In genomic region chr3:92894063-92894462, GRCm38 (mm10) we compare ENCODE assay signal across 23 mouse cellular contexts. TPM values are rescaled to one million over a fixed set of nuclear protein-coding genes. Genes with fewer than 3 reads are reported as not detected.
A peak's percentile ranks its signal among the peaks of the same experiment; 100 is the strongest.
DNase-seq lines count a peak whose midpoint lies in the region; ATAC-seq and TF ChIP-seq lines count a peak whose summit lies in the region.
"Had no signal": no experiment of that assay in that cellular context is flagged by ENCODE, and none has a peak within 500 bp of the region (broad histone marks: within the 10 kb centered on the region; RNA-seq: fewer than 3 reads in every experiment).

No protein-coding gene starts in this region.

- no peaks in the 10 kb centered on the region for H3K36me3 ChIP-seq in forebrain, embryonic 14.5 days (ENCODE audit: control insufficient read depth, insufficient read depth, low read length)
- H3K36me3 ChIP-seq in forebrain, embryonic 16.5 days (ENCODE audit: control insufficient read depth, insufficient read depth), result no peaks in the 10 kb centered on the region
- no peaks in the 10 kb centered on the region for H3K36me3 ChIP-seq in lung, embryonic 14.5 days (ENCODE audit: insufficient read depth)
- H3K36me3 ChIP-seq: G1E; hindbrain, embryonic 10.5 days; intestine, embryonic 15.5 days; midbrain, embryonic 15.5 days had no signal

- no peak overlapping the region for H3K4me2 ChIP-seq in forebrain, embryonic 14.5 days (ENCODE audit: low read length)
- no peak overlapping the region for H3K4me2 ChIP-seq in forebrain, embryonic 16.5 days (ENCODE audit: low read length)
- no peak overlapping the region for H3K4me2 ChIP-seq in lung, embryonic 14.5 days
- H3K4me2 ChIP-seq: heart, embryonic 11.5 days; intestine, embryonic 15.5 days; midbrain, embryonic 15.5 days had no signal

- H3K9ac ChIP-seq in forebrain, embryonic 14.5 days (ENCODE audit: low read length), result no peak overlapping the region
- no peak overlapping the region for H3K9ac ChIP-seq in forebrain, embryonic 16.5 days (replicated peaks; ENCODE audit: low read depth, low read length)
- H3K9ac ChIP-seq in lung, embryonic 14.5 days, result no peak overlapping the region
- H3K9ac ChIP-seq: intestine, embryonic 15.5 days; midbrain, embryonic 15.5 days had no signal

- no peak overlapping the region for H3K4me3 ChIP-seq in forebrain, embryonic 14.5 days (ENCODE audit: low read depth, low read length)
- no peak overlapping the region for H3K4me3 ChIP-seq in forebrain, embryonic 16.5 days (replicated peaks; ENCODE audit: low read length)
- no peak overlapping the region for H3K4me3 ChIP-seq in lung, embryonic 14.5 days (ENCODE audit: low read depth, low read length)
- H3K4me3 ChIP-seq: hindbrain, embryonic 10.5 days; intestine, embryonic 15.5 days; midbrain, embryonic 15.5 days had no signal

- H3K27ac ChIP-seq in forebrain, embryonic 14.5 days (ENCODE audit: low read depth, low read length), result no peak overlapping the region
- no peak overlapping the region for H3K27ac ChIP-seq in forebrain, embryonic 16.5 days (ENCODE audit: low read length)
- H3K27ac ChIP-seq in lung, embryonic 14.5 days (ENCODE audit: low read depth), result no peak overlapping the region
- H3K27ac ChIP-seq: hindbrain, embryonic 10.5 days; intestine, embryonic 15.5 days; midbrain, embryonic 15.5 days had no signal

- H3K27me3 ChIP-seq in forebrain, embryonic 14.5 days (replicated peaks; ENCODE audit: control insufficient read depth, insufficient read depth, low read length), result no peaks in the 10 kb centered on the region
- no peaks in the 10 kb centered on the region for H3K27me3 ChIP-seq in forebrain, embryonic 16.5 days (replicated peaks; ENCODE audit: control insufficient read depth, insufficient read depth, low read length)
- no peaks in the 10 kb centered on the region for H3K27me3 ChIP-seq in lung, embryonic 14.5 days (ENCODE audit: insufficient read depth, low read length)
- H3K27me3 ChIP-seq: intestine, embryonic 15.5 days; midbrain, embryonic 15.5 days had no signal

- WGBS in forebrain, embryonic 14.5 days, result 60% methylated on average over 3 of the region's 3 CpGs
- 55% methylated on average over 3 of the region's 3 CpGs for WGBS in forebrain, embryonic 16.5 days
- WGBS in lung, embryonic 14.5 days, result 53% methylated on average over 3 of the region's 3 CpGs

- no peak for ATAC-seq in forebrain, embryonic 14.5 days
- ATAC-seq in forebrain, embryonic 16.5 days, result no peak
- ATAC-seq in lung, embryonic 14.5 days (ENCODE audit: insufficient read depth), result no peak
- ATAC-seq in megakaryocyte-erythroid progenitor cell, adult 5-6 weeks (replicated peaks; ENCODE audit: low FRiP score, low TSS enrichment, poor library complexity, severe bottlenecking), result no peak
- ATAC-seq: intestine, embryonic 15.5 days; midbrain, embryonic 15.5 days had no signal

- no peaks in the 10 kb centered on the region for H3K4me1 ChIP-seq in forebrain, embryonic 14.5 days (ENCODE audit: control insufficient read depth, insufficient read depth, low read length)
- no peaks in the 10 kb centered on the region for H3K4me1 ChIP-seq in forebrain, embryonic 16.5 days (replicated peaks; ENCODE audit: control insufficient read depth, insufficient read depth, low read length)
- H3K4me1 ChIP-seq in lung, embryonic 14.5 days (ENCODE audit: insufficient read depth), result no peaks in the 10 kb centered on the region
- H3K4me1 ChIP-seq: hindbrain, embryonic 10.5 days; intestine, embryonic 15.5 days; midbrain, embryonic 15.5 days had no signal

- no peak for TF ChIP-seq CTCF in lung, embryonic 14.5 days (IDR thresholded peaks at IDR 0.05; ENCODE audit: low read depth)

- H3K9me3 ChIP-seq in forebrain, embryonic 14.5 days (replicated peaks; ENCODE audit: control insufficient read depth, low read length), result no peaks in the 10 kb centered on the region
- H3K9me3 ChIP-seq in forebrain, embryonic 16.5 days (ENCODE audit: control insufficient read depth, low read length), result no peaks in the 10 kb centered on the region
- H3K9me3 ChIP-seq in lung, embryonic 14.5 days (ENCODE audit: low read depth, low read length), result no peaks in the 10 kb centered on the region
- H3K9me3 ChIP-seq: hindbrain, embryonic 10.5 days; intestine, embryonic 15.5 days; midbrain, embryonic 15.5 days had no signal

- DNase-seq in forebrain, embryonic 14.5 days (ENCODE audit: low spot score), result peak; percentile 8
- peak; percentile 12 to 13 for DNase-seq in urinary bladder, postnatal 36 days (ENCODE audit: low spot score in 2 of 2)
- no peak for DNase-seq in urinary bladder, postnatal 10 days (ENCODE audit: low spot score)
- peak; percentile 25 for DNase-seq in lung, embryonic 14.5 days
- DNase-seq in spleen, adult 12 weeks (ENCODE audit: low spot score), result no peak
- no peak for DNase-seq in right cerebral cortex, postnatal 10 days (ENCODE audit: low spot score in 2 of 2)
- DNase-seq: cerebellum, adult 11 months; gastrocnemius, postnatal 14 days; left cerebral cortex, postnatal 4 days; spleen, adult 18-20 months; thymus, postnatal 36 days had no signal

RNA-seq across cellular contexts. Expression of gene 2310050C09Rik, which starts 24.0 kb away (rescaled TPM):
- not detected in 2 replicates for polyA plus RNA-seq in forebrain, embryonic 14.5 days (2014; fragmentation: Nextera tagmentation; extraction: Ambion mirVana)
- polyA plus RNA-seq in forebrain, embryonic 16.5 days (2015; fragmentation: Nextera tagmentation; extraction: Ambion mirVana), result not detected in 2 replicates
- not detected in 2 replicates for polyA plus RNA-seq in lung, embryonic 14.5 days (2014; fragmentation: Nextera tagmentation; extraction: Ambion mirVana)
- total RNA-seq in megakaryocyte-erythroid progenitor cell, adult 5-6 weeks (2014; fragmentation: Nextera tagmentation), result not detected in 2 replicates
- not detected in 2 replicates for total RNA-seq in megakaryocyte-erythroid progenitor cell, adult 5-6 weeks (2017)
- total RNA-seq: G1E; gastrocnemius, postnatal 14 days; layer of hippocampus, postnatal 10 days; left cerebral cortex, postnatal 4 days had no signal
- polyA plus RNA-seq: C2C12; cortical plate, adult 2 months; G1E; heart, embryonic 11.5 days; hindbrain, embryonic 10.5 days; intestine, embryonic 15.5 days; liver, embryonic 16.5 days; midbrain, embryonic 15.5 days; neural tube, embryonic 11.5 days had no signal

RNA-seq across cellular contexts. Expression of gene Lce3a, which starts 32.0 kb away (rescaled TPM):
- polyA plus RNA-seq in forebrain, embryonic 14.5 days (2014; fragmentation: Nextera tagmentation; extraction: Ambion mirVana), result not detected in 2 replicates
- not detected in 2 replicates for polyA plus RNA-seq in forebrain, embryonic 16.5 days (2015; fragmentation: Nextera tagmentation; extraction: Ambion mirVana)
- polyA plus RNA-seq in lung, embryonic 14.5 days (2014; fragmentation: Nextera tagmentation; extraction: Ambion mirVana), result not detected in 2 replicates
- not detected in 2 replicates for total RNA-seq in megakaryocyte-erythroid progenitor cell, adult 5-6 weeks (2014; fragmentation: Nextera tagmentation)
- not detected in 2 replicates for total RNA-seq in megakaryocyte-erythroid progenitor cell, adult 5-6 weeks (2017)
- total RNA-seq: G1E; gastrocnemius, postnatal 14 days; layer of hippocampus, postnatal 10 days; left cerebral cortex, postnatal 4 days had no signal
- polyA plus RNA-seq: C2C12; cortical plate, adult 2 months; G1E; heart, embryonic 11.5 days; hindbrain, embryonic 10.5 days; intestine, embryonic 15.5 days; liver, embryonic 16.5 days; midbrain, embryonic 15.5 days; neural tube, embryonic 11.5 days had no signal

RNA-seq across cellular contexts. Expression of gene Lce3b, which starts 38.7 kb away (rescaled TPM):
- not detected in 2 replicates for polyA plus RNA-seq in forebrain, embryonic 14.5 days (2014; fragmentation: Nextera tagmentation; extraction: Ambion mirVana)
- not detected in 2 replicates for polyA plus RNA-seq in forebrain, embryonic 16.5 days (2015; fragmentation: Nextera tagmentation; extraction: Ambion mirVana)
- polyA plus RNA-seq in lung, embryonic 14.5 days (2014; fragmentation: Nextera tagmentation; extraction: Ambion mirVana), result not detected in 2 replicates
- total RNA-seq in megakaryocyte-erythroid progenitor cell, adult 5-6 weeks (2014; fragmentation: Nextera tagmentation), result not detected in 2 replicates
- not detected in 2 replicates for total RNA-seq in megakaryocyte-erythroid progenitor cell, adult 5-6 weeks (2017)
- total RNA-seq: G1E; gastrocnemius, postnatal 14 days; layer of hippocampus, postnatal 10 days; left cerebral cortex, postnatal 4 days had no signal
- polyA plus RNA-seq: C2C12; cortical plate, adult 2 months; G1E; heart, embryonic 11.5 days; hindbrain, embryonic 10.5 days; intestine, embryonic 15.5 days; liver, embryonic 16.5 days; midbrain, embryonic 15.5 days; neural tube, embryonic 11.5 days had no signal

RNA-seq across cellular contexts. Expression of gene Lce1l, which starts 43.0 kb away (rescaled TPM):
- polyA plus RNA-seq in forebrain, embryonic 14.5 days (2014; fragmentation: Nextera tagmentation; extraction: Ambion mirVana), result not detected in 2 replicates
- polyA plus RNA-seq in forebrain, embryonic 16.5 days (2015; fragmentation: Nextera tagmentation; extraction: Ambion mirVana), result not detected in 2 replicates
- polyA plus RNA-seq in lung, embryonic 14.5 days (2014; fragmentation: Nextera tagmentation; extraction: Ambion mirVana), result not detected in 2 replicates
- not detected in 2 replicates for total RNA-seq in megakaryocyte-erythroid progenitor cell, adult 5-6 weeks (2014; fragmentation: Nextera tagmentation)
- total RNA-seq in megakaryocyte-erythroid progenitor cell, adult 5-6 weeks (2017), result not detected in 2 replicates
- total RNA-seq: G1E; gastrocnemius, postnatal 14 days; layer of hippocampus, postnatal 10 days; left cerebral cortex, postnatal 4 days had no signal
- polyA plus RNA-seq: C2C12; cortical plate, adult 2 months; G1E; heart, embryonic 11.5 days; hindbrain, embryonic 10.5 days; intestine, embryonic 15.5 days; liver, embryonic 16.5 days; midbrain, embryonic 15.5 days; neural tube, embryonic 11.5 days had no signal

RNA-seq across cellular contexts. Expression of gene Lce3c, which starts 50.2 kb away (rescaled TPM):
- polyA plus RNA-seq in forebrain, embryonic 14.5 days (2014; fragmentation: Nextera tagmentation; extraction: Ambion mirVana), result not detected in 2 replicates
- not detected in 2 replicates for polyA plus RNA-seq in forebrain, embryonic 16.5 days (2015; fragmentation: Nextera tagmentation; extraction: Ambion mirVana)
- not detected in 2 replicates for polyA plus RNA-seq in lung, embryonic 14.5 days (2014; fragmentation: Nextera tagmentation; extraction: Ambion mirVana)
- total RNA-seq in megakaryocyte-erythroid progenitor cell, adult 5-6 weeks (2014; fragmentation: Nextera tagmentation), result not detected in 2 replicates
- not detected in 2 replicates for total RNA-seq in megakaryocyte-erythroid progenitor cell, adult 5-6 weeks (2017)
- total RNA-seq: G1E; gastrocnemius, postnatal 14 days; layer of hippocampus, postnatal 10 days; left cerebral cortex, postnatal 4 days had no signal
- polyA plus RNA-seq: C2C12; cortical plate, adult 2 months; G1E; heart, embryonic 11.5 days; hindbrain, embryonic 10.5 days; intestine, embryonic 15.5 days; liver, embryonic 16.5 days; midbrain, embryonic 15.5 days; neural tube, embryonic 11.5 days had no signal

Comparison
In these comparisons a context has a peak if more than half of its experiments do, and no peak if none do; other contexts are left out.
1. DNase-seq: peak in forebrain, embryonic 14.5 days (single experiment), urinary bladder, postnatal 36 days (2 of 2) and lung, embryonic 14.5 days (single experiment); none in urinary bladder, postnatal 10 days (single experiment), spleen, adult 12 weeks (single experiment) and right cerebral cortex, postnatal 10 days (0 of 2).